Mouse (Mus musculus) T-helper 1 cell (primary cell): ENCODE data around the gene Yod1.

Source experiments
- in situ Hi-C: fragments of 300-600 bp; cut with MboI, MseI; formaldehyde crosslinking; loops from one replicate; pipeline ENCODE4 v1.15.1; 2025; ENCODE audit warnings: high pct_unique_total_duplicates

Gene Yod1

DNA sequence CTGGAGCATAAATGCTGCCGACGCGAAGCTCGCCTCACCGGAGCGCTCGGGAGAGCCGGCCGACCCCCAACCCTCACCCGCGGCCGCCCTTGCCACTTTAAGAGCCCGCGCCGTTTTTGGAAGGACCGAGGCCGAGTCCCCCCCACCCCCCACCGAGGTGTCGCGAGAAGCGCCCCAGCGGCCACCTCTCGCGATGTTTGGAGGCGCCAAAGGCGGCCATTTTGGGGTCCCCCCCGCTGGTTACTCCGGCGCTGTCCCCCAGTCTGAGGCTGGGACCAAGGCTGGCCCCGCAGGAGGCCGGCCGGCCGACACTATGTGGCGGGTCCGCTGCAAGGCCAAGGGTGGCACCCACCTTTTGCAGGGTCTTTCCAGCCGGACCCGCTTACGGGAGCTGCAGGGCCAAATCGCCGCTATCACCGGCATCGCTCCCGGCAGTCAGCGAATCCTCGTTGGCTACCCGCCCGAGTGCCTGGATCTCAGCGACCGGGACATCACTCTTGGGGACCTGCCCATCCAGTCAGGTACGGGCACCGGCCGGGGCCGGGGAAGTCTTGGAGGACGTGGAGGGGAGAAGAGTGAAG lies at the start of gene Yod1:
Gene Yod1, plus strand, starts transcription at position 37 of the 581 bp plus-strand sequence.
- in situ Hi-C loops: no loop called here

DNA sequence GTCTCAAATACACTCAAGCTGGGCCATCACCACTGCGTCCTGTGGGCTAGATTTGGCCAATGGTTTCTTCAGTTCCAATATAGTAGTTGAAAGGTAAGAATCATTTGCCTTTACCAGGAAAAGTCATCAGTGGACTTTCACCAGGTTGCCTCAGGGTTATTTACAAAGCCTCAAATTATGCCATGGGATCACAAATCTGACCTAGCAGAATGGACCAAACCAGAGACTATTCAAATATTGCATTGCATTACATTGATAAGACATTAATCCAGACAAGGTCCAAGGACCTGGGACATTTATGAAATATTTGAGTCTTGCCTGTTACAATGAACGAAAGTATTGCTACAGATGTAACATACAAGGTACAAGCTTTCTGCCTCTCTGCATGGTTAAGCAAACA lies 38.6 kb upstream of the Yod1 start:
- in situ Hi-C loops: no loop called here

DNA sequence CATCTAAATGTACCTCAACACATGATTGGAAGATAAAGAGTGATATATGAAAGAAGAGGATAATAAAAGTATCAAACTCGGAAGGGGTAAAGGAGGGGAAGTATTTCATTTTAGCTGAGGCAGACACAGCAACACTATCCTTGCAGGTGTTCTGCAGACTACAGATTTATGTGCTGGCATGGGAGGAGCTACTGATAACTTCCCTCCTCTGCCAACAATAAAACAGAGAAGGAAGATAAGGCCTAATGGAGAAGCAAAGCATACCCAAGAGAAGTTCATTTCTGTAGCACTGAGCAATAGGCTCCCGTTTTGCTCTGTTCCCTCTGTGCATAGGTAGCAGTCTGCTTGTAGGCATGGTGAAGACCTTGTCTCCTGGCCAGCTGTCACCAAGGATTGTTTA lies 36.1 kb upstream of the Yod1 start:
- in situ Hi-C loops: loop anchor here (5.0 kb wide), 1 partner anchor 96 kb away; no protein-coding TSS in a partner anchor

DNA sequence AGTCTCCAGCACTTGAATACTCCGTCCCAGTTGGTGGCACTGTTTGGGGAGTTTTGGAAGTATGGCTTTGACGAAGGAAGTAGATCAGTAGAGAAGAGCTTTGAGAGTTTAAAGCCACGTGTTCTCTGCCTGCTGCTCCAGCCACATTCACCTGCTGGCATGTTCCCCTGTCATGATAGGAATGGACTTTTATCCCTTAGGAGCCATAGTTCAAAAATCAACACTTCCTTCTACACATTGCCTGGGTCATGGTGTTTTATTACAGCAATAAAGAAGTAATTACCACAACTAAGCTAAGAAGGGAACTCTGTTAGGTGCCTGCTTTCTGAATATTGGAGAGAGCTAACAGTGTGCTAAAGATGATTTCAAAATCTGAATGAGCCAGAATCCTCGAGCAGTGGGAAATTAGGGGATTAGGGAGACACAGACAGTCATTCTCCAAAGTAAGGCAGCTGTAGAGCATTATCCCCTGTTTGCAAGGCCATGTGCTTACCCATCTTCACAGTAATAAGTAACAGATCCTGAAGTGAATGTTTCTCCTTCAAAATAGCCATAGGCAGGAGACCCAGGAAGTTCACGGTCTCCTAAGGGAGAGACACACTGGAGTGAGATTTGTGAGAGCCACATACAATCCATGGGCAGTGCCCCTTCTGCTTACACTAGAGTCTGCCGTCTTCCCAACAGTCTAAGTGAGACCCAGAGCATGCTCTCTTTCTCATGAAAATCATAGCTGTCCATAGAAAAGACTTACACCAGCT lies 35.3 kb upstream of the Yod1 start:
- in situ Hi-C loops: loop anchor here (5.0 kb wide), 1 partner anchor 95 kb away; no protein-coding TSS in a partner anchor

DNA sequence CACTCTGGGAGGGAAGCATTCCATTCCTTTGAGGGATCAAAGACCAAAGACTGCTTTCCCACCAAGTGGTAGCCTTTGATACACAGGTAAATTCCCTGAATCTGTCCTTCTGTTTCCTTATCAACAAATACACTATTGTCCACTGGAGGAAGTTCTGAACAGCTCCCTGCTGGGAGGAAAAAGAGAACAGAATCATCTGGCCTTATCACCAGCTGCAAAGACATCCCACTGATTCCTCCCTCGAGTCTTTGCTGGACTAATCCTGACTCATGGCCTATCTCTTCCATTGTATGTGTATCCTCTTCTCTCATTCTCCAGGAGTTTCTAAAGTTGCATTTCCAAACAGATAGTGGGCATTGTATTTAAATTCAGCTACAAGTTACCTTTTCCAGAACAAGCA lies 33.2 kb upstream of the Yod1 start:
- in situ Hi-C loops: loop anchor here (5.0 kb wide), 1 partner anchor 93 kb away; no protein-coding TSS in a partner anchor

DNA sequence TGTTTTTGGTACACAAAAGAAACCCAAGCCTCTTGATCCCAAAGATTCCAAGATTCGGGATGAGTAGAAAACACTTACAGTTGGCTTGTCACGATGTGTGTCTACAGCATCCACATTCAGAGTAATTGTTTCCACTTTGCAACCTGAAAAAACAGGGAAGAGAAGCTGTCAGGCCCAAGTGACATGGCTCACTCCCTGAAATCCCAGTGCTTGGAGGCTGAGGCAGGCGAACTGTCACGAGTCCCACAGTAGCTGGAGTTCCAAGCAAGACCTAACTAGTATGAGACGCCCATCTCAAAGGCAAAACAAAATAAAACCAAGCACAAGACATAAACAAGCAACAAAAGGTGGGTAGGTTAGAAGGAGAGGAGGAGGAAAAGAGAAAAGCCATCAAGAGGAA lies 18.5 kb upstream of the Yod1 start:
- in situ Hi-C loops: no loop called here

DNA sequence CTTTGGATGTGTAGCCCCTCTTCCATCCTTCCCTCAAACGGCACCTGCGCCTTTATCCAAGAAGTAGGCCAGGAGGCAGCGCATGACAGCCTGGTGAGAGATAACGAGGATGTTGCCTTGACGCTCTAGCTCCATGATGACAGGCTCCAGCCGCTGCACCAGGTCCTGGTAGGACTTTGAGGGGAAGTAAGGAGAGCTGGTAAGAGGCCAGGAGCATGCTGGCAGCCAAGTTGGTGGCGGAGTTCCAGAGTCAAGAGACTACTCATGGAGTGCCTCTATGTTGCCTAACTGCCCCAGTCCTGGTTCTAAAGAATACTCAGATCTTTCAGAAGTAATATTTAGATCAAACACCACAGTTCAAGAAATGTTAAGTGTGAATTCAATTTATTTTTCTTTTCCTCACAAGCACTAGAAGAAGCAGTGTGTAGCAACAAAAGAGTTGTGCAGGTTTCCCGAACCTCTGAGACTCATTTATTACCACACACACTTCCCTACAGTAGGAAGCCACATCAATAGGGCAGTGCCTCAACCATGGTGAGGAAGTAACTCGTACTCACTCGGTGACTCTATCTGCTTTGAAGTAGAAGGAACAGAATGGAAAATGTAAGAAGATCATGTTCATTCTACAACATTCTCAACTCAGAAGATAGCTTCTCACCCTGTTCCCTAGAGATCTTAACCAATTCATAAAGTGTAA lies 17.0 kb upstream of the Yod1 start:
- in situ Hi-C loops: no loop called here

DNA sequence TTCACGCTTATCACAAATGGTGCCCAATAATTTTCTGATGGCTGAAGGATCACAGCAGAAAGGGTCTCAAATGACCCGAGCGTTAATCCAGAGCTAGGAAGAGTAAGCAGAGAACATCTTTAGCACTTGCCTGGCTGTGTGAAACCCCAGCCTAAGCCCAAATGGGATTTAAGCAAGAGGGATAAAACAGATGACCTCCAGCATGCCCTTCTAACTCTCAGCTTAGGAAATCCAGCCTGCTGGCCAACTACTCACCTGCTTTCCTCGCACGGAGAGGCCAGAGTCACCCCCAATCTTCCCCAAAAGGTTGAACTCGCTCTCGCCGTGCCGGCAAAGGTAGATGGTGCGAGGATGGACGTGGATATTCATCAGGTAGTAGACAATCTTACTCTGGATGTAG lies 15.2 kb upstream of the Yod1 start:
- in situ Hi-C loops: no loop called here

DNA sequence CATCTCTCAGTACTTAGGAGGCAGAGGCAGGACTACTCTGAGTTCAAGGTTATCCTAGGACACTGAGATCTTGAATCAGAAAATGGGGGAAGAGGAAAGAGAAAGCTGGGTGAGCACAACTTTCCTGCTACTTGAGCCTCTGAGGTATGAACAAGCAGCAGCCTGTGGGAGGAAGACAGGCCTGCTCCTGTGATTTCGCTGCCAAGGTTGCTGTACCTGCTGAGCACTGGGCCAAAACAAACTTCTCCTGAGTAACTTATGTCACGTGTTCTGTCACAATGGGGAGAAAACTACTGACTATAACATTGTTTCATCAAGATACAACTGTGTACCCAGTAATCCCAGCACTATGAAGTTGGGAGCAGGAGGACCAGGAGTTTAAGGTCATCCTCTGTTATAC lies 13.5 kb upstream of the Yod1 start:
- in situ Hi-C loops: no loop called here

DNA sequence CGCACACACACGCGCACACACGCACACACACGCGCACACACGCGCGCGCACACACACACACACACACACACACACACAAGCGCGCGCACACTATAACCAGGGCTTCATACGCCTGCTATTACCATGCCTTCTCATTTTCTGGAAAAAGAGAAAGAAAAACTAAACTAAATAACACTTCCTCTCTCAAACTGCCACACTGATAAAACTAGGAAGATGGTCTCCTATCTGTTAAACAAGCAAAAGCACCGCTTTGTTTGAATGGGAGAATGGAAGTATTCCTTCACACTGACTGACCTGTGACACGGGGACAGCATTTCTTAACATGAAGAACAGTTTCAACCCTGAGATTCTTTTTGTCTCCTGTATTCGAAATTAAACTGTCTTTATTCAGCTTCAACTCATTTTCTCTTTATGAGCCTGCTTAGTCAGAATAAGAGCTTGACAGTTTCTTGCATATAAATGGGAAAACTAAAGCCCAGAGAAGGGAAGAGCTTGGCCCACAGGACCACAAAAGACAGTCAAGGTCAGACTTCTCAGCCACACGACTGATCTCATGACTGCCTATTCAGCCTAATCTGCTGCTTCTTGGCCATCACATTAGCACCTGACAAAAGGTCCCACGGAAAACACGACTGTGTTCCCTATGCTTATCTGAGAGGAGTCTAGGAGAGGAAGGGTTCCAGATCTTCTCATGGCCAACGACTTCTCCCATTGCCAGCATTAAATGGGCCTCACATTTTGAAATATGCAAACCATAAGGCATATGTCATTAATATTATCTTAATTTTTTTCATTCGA lies 6.6 kb upstream of the Yod1 start:
- in situ Hi-C loops: no loop called here

DNA sequence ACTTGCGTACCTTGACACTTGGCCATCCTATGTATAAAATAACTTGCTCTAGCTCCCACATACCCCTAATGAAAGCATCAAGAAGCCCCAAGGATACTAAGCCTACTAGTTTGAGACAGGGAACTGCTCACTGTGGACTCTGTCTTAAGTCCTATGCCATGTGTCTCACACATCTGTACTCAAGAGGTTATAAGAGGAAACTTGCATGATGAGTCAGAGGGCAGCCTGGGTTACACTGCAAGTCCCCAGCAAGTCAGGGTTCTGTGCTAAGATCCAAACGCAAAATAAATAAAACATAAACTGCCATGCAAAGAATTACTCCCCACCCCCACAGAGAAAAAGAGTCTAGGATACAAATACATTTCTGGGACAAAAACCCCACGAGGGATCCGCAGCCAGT lies 3.1 kb upstream of the Yod1 start:
- in situ Hi-C loops: no loop called here

DNA sequence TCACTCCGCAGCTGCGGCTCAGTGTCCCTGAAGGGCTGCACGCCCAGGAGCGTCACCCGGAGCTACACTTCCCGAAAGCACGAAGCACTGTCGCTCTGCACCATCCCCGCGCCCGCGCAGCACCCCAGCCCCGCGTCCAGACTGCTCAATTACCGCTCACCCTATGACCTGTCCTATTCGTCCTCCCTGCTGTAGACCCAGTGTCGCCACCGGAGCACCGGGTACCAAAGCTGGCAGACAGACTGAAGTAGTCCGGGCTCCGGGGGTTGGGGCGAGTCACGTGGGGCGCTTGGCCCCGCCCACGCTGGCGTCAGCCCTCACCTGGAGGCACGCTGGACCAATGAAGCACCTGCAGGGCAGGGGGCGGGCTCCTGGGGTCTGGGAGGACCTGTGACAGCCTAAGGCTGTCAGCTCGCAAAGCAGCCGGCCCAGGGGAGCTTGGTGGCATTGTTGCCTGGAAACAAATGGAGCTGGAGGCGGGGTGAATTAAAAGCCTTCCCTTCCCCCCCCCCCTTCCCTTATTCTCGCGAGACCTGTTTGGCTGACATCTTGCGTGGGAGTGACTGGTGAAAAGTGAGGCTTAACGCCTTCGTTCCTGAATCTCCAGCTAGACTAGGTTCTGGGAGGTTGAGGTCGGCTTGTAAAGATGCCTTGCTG lies 1.4 kb upstream of the Yod1 start, which contains the start of gene Gm29427:
Gene Gm29427, minus strand, starts transcription at position 239 of the 657 bp plus-strand sequence.
- in situ Hi-C loops: no loop called here

DNA sequence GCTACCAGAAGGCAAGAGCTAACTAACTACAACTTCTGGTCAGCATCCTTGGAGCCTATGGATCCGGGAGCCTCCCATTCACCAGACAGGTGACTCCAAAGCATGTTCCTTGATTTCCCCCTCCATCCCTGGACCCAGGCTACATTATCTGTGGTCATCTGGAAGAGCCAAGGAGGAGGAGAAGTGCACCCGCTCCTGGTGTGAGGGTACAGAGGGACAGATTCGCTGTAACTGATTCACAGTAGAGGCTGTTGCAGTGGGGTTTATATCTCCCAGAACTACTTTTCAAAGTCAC lies 962 bp upstream of the Yod1 start:
- in situ Hi-C loops: no loop called here

DNA sequence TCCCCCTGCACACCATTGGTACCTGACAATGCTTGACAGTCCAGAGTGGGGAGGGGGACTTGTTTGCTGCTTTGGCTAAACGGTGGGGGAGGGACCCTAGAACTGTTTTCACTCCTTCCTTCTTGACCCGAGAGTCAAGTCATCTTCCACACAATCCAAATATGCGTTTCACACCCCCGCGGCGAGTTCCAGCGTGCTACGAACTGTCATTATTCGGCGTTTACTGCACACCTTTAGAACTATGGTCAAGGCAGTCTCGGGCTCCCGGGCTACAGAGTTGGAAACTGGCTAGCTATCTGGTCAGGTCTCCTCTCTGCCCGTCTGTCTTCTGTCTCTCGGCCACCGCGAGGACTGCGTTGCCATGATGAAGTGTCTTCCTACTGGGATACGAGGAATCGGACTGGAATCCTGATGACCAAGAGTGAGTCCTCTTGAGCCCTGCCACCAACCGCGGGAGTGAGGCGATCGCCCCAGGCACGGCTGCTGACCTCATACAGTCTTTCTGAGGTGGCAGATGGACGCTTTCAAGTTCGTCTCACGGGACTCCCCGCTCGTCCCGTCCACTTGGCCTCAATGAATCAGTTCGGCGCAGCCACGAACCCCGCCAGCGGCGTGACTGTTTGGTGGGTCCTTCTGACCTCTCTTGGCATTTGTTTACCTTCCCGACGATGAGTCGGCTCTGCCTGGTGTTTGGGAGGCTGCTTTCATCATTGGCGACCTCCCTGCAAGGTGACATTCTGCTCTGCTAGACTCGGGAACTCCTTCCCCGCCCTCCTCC lies 425 bp upstream of the Yod1 start:
- in situ Hi-C loops: no loop called here

DNA sequence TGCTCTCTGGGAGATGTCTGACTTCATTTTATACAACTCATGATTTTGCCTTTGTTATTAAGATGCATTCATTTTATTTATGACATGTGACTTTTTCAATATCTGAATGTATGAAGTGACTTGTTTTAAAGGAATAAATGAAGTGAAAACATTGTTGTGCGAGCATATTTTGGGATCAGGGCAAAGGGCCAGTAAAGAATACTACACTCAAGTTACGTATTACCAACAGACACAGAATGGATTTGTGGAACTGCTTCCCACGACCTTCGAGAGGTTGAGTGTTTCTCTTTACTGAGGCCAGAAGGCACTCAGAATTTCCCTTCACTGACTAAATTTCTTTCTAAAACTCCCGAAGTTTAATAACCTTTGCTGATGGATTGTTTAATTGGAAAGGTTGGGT lies 7.1 kb downstream of the Yod1 start:
- in situ Hi-C loops: no loop called here

DNA sequence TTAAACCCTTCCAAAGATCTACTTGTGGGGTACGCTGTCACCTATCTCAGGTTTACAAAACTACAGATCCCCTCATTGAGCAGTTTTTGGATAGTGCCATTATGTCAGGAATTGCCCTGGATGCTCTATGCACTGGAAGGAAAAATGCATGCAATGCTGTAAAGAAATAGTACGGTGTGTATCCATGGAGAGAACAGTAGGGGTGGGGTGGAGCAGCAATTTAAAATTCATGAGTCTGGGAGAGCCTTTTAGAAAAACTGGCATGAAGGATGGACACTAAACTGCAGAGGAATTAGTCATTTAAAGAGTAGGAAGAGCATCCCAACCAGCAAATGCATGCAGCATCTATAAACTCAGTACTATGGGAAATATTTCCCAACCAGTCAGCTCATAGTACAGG lies 9.3 kb downstream of the Yod1 start:
- in situ Hi-C loops: no loop called here

DNA sequence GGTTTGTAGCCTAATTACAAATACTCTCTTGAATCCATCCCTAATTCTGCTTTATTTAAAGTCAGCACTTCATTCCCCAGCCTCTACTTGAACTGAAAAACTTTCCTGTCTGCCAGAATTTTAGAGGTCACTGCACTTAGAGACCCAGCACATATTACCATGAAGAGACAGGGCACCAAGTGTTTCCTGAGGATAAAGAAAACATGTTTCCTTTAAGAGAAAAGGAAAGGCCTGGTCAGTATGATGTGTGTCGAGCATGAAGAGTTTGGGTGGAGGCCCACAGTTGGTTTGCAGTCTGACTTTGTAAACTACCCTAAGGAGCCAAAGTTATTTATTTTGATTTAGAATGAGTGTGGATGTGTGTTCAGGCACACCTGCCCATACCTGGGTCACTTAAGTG lies 10.9 kb downstream of the Yod1 start:
- in situ Hi-C loops: no loop called here

DNA sequence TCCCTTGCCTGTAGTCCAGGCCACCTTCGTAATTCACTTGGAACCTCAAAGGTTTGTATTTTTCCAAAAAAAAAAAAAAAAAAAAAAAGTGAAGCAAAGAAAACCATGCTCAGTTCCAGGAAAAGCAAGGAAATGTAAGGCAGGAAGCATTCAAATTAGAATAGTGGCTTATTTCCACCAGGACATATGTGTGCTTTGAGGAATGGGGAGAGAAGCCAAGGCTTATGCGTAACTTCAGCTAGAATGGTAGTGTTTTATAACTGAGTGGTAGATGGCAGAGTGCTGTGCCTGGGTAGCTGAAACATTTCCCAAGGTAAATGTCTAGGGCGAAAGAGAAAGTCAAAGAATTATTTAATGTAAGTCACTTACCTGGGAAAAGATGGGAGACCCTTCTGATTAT lies 11.6 kb downstream of the Yod1 start:
- in situ Hi-C loops: no loop called here

DNA sequence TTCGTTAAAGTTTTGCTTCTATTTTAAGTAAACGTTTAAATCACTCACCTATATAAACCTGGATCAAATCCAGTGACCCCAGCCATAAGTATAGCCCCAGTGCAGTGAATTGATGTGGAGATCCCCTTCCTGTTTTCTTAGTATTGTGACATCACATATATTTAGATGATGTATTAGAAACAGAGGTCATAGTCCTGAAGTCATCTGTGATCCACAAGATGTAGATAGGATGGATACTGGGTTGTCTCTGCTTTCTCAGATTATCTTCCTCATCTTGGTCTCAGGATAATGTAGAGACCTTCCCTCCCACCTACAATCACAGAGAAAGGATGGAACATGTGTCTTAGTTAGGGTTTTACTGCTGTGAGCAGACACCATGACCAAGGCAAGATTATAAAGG lies 12.0 kb downstream of the Yod1 start, which contains the start of gene Pfkfb2:
Gene Pfkfb2, minus strand, starts transcription at position 101 of the 400 bp plus-strand sequence.
- in situ Hi-C loops: no loop called here

DNA sequence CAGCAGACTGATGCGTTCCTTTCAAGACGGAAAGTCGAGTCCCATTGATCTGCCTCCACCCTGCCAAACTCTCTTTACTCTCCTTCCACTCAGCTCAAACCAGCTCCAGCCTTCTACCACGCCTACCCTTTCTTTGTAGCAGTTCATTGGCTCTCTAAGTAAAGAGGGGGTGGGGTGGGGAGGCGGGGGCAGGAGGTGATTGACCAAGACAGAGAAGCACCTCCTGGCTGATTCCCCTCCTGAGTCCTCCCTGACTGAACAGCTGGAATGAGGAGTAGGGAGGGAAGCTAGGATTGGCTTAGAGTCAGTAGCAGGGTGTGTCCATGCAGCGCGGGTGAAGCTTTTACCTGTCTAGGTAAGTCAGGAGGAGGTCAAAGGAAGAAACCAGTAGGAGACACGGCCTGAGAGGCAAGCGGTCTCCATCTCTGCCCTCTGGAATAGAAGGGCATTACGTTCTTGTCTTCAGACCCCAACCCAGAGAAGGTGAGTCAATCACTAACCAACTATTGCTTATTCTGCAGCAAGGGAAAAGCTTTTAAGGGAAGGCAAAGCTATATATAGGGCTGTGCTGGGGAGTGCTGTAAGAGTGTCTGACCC lies 14.7 kb downstream of the Yod1 start, which contains the start of gene AA986860:
Gene AA986860, plus strand, starts transcription at position 236 of the 597 bp plus-strand sequence.
- in situ Hi-C loops: no loop called here
